Mouse (Mus musculus) layer of hippocampus, postnatal 25 days (tissue): ENCODE measurements around the gene Gna13. TPM values are rescaled to one million over a fixed set of nuclear protein-coding genes. Genes with fewer than 3 reads are reported as not detected.

Source experiments
- DNase-seq, 2 experiments: peaks; one replicate each; pipeline ENCODE4 v3.0.0; 2022; ENCODE audit warnings: mixed read lengths in 2 of 2, low spot score in 1 of 2; ENCODE audit errors: extremely low spot score in 1 of 2
- total RNA-seq, 2 experiments: library from RNA; stranded (reverse); gene quantifications; 2 replicates each; pipeline ENCODE4 v1.2.3; 2021

Gene Gna13
- total RNA-seq, 2 experiments from 2014 or later, result 50.7 to 52.8 TPM

GRCm38 (mm10) chr11:109417472-109418040, 54.9 kb downstream of the Gna13 start:
- no peak for DNase-seq

- DNase-seq, result no peak
Measured at GRCm38 (mm10) chr11:109419461-109419860, 56.8 kb downstream of the Gna13 start.

DNA sequence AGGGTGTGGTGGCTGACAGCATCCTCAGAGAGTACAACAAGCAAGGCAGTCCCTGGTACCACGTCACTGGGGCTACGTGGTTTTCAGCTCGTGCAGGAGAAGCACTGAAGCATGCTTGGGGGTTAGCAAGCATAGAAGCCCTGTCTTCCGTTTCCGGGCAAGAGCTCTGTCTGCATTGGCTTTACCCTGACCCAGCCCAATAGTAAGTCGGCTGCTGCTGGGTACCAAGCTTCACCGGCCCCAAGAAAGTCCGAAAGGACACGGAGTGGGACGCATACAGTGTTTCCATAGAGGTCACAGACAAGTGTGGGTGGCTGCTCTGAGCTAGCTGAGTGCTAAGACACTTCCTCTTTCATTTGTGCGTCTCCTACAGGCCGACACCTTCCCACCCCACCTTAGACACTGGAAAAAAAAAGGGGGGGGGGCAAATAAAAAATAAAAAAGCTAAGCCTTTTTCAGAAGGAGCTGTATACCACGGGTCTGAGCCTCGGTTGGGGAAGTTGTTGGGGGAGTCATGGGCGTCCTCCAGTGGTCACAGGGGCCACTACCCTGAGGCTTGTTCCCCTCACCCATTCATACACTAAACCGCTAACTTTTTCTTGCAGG, 57.4 kb downstream of the Gna13 start:
- DNase-seq, result no peak

- no peak for DNase-seq
Measured at GRCm38 (mm10) chr11:109420567-109420962, 57.9 kb downstream of the Gna13 start.

DNA sequence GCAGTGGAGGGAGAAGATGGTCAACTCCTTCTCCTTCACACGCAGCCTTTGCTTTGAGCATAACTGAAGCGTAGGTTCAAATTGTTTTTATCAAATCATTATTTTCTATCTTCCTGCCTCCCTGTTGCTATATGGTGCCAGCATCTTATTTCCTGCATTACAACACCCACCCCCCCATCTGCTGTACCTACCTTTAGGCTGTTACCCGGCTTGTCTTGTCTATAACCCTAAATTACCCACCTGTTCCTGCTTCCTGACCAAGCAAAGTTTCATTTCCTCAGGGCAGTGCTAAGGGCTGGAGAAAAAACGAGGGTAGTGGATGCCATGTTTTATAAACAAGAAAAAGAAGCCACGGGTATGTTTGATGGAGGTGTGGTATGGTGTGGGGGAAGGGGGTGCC, 58.6 kb downstream of the Gna13 start:
- no peak for DNase-seq

DNA sequence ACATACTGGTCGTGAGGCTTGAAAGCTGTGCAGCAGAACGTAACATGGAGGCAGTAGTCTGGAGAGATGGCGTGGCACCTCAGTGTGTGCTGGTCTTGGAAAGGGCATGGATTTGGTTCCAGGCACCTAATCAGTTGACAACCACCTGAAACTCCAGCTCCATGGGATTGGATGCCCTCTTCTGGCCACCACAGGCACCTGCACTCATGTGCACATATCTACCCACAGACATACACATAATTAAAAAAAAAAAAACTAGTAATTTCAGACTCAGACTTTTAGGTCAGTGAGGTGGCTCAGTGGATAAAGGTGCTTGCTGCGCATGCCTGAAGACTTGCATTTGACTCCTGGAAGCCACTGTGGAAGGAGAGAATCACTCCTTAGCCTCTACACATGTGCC, 59.6 kb downstream of the Gna13 start:
- no peak for DNase-seq

DNA sequence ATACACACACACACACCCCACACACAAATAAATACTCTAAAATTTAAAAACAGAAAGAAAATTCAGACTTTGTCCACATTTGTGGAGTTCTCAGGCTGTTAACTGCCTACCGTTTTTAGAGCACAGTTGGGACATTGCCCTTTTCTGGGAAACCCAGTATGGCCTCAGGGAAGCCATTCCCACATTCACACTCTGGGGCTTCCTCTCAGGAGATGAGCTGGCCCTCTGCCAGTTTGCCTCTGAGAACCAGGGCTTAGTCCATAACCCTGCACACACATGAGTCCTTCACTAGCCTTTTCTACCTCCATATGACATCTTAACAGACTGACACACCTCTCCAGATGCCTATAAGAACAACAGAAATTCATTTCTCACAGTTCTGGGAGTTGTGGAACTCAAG, 60.7 kb downstream of the Gna13 start:
- DNase-seq, result no peak

DNA sequence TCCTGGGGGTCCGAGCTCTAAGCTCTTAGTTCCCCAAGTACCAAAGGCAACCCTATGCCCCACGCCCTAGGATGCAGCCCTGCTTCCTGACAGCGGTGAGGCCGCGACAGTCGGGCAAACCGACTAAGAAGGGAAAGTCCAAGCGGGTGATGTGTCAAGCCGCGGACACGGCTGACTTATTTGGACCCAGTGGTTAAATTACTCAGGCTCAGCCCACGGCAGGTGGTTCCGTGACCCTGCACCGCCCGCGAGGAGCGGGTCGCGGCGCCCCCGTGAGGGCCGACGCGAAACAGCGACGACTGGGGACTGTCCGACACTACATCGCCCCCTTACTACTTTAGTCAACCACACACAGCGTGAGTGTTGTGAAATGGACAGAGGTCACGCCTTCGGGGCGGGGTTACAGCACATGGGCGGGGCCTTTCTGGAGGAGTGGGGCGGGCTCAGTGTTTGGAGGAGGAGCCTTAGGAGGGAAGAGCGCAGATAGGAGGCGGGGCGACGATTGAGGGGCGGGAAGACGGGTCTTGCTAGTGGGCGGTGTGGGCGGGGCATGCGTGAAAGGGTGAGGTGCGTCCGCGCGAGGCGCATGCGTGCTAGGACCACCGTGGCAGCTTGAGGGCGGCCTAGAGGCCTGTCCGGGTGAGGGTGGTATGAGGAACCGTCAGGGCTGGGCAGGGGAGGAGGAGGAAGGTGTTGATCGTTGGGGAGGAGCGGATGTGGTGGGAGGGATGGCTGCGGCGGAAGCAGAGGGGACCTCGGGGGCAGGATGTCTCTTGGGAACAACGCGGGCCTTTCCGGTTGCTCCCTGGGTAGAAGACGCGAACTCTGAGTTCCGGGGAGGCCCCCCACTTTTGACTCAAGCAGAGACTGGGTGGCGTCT, 63.0 kb downstream of the Gna13 start, which contains the start of gene Amz2:
Gene Amz2, plus strand, starts transcription at position 555 of the 880 bp plus-strand sequence.
- peak; percentile 87 to 93 for DNase-seq

GRCm38 (mm10) chr11:109426272-109426586, 63.6 kb downstream of the Gna13 start:
- DNase-seq, result no peak

DNA sequence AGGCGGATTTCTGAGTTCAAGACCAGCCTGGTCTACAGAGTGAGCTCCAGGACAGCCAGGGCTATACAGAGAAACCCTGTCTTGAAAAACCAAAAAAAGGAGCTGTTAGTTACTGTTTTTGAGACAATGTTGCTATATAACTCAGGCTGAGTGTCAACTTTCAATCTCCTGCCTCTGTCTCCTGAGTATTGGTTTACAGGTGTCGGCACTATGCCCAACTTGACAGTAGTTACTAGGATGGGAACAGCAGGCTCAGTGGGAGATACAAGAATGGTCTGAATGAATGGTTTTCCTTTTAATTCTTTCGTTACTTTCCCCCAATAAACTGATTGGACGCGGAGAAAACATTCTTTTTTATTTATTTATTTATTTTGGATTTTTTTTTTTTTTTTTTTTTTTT, 64.7 kb downstream of the Gna13 start:
- DNase-seq, result no peak

DNA sequence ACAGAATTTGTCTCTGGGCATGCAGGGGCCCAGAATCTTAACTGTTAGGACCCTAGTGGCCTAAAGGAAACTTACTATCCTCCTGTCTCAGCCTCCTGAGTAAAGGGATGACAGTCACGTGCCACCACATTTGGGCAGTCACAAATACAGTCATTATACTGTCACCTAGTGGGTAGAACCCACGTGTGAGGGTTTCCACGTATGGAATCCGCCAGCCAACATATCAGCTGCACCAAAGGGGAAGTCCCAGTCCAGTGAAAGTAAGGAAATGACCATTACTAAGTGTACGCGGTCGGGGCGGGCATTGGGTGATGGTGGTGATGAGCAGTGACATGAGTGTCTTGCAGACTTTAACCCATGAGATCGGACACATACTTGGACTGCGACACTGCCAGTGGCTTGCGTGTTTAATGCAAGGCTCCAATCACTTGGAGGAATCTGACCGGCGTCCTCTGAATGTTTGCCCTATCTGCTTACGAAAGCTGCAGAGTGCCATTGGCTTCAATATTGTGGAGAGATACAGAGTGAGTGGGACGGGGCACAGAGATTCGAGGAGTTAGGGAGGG, 71.7 kb downstream of the Gna13 start:
- no peak for DNase-seq

GRCm38 (mm10) chr11:109436889-109437288, 74.3 kb downstream of the Gna13 start:
- DNase-seq, result no peak

DNA sequence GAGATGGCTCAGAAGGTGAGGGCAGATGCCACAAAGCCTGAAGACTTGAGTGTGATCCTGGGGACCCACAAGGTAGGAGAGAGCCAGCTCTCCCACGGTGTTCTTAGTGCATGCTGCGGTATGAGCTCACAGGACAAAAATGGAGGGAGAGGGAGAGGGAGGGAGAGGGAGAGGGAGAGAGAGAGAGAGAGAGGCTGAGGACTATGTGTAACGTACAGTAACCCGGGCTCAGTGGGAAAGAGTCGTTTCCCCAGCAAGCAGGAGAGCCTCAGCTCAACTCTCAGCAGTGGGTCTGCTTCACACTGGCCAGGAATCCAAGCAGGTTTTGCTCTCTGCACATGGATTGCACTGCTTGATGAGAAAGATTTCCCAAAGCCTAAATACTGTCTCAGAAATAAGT, 76.6 kb downstream of the Gna13 start:
- DNase-seq, result no peak

- peak; percentile 47 to 49 for DNase-seq
Measured at GRCm38 (mm10) chr11:109439829-109440340, 77.3 kb downstream of the Gna13 start.

- DNase-seq, result no peak
Measured at GRCm38 (mm10) chr11:109440641-109441040, 78.0 kb downstream of the Gna13 start.

DNA sequence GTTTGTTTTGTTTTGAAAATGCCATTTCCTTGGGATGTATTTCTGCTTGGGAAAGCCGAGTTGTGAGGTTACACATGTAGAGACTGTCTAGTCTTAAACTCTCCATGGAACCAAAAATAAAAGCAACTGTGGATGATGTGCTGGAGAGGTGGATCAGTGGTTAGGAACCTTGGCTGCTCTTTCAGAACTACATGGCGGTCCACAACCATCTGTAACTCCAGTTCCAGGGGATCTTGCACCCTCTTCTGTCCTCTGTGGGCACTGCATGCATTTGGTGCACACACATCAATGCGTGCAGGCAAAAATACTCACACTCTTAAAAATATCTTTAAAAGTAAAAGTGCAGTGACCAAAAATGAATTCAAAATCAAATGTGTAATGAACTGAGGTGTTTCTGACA, 78.5 kb downstream of the Gna13 start:
- peak in 1 of 2 experiments; percentile 22 for DNase-seq

DNA sequence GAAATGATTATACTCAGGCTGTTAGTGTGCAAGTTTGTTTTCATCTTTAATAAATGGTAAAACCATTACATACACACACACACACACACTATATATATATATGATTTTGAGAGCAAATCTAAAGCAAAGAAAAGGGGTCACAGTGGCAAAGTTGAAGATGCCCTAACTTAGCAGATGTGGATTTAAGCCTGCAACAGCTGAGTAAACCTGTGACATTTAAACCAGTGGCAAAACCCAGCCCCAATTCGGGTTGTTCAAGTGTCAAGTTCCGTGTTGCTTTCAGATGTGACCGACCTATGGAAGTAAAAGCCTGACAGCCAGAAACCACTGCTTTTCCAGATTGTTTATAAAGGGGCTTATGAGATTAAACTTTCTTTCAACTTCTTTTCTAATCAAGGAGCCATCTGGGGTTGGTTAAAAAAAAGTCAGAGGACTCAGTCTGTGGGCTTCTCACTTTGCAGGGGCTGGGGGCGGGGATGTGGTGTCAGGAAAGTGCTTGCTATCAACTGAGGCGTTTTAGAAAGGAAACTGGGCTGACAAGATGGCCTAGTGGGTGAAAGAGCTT, 79.6 kb downstream of the Gna13 start:
- no peak for DNase-seq

GRCm38 (mm10) chr11:109443468-109444263, 81.0 kb downstream of the Gna13 start:
- no peak for DNase-seq

GRCm38 (mm10) chr11:109444600-109444999, 82.0 kb downstream of the Gna13 start:
- DNase-seq, result no peak

GRCm38 (mm10) chr11:109445438-109446035, 82.9 kb downstream of the Gna13 start:
- no peak for DNase-seq
